Mouse (Mus musculus): ENCODE measurements around the gene Catsperg2.
A peak's percentile ranks its signal among the peaks of the same experiment; 100 is the strongest.
"Not testable (repeated sequence)": the region's sequence is repeated elsewhere in the genome, so short reads cannot be mapped to it uniquely, and the experiment has no call there.

Gene Catsperg2

GRCm38 (mm10) chr7:29726860-29727259 is at the start of gene Catsperg2:
TSS of gene Catsperg2 (minus strand) at chr7:29727032.
- not testable (repeated sequence) for DNase-seq (ENCODE audit: low read depth, low spot score)

DNA sequence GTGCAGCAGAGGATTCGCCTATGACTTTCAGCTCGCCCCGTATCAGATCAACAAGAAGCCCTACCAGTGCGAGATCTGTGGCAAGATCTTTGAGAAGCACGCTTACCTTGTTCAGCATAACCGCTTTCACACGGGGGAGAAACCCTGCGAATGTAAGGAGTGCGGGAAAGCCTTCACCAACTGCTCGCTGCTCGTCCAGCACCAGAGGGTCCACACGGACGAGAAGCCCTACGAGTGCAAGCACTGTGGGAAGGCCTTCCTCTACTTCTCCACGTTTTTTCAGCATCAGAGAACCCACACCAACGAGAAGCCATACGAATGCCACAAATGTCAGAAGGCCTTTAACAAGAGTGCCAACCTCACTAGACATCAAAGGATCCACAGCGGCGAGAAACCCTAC is 49.7 kb upstream of the Catsperg2 start:
- DNase-seq (ENCODE audit: low read depth, low spot score), result no peak

DNA sequence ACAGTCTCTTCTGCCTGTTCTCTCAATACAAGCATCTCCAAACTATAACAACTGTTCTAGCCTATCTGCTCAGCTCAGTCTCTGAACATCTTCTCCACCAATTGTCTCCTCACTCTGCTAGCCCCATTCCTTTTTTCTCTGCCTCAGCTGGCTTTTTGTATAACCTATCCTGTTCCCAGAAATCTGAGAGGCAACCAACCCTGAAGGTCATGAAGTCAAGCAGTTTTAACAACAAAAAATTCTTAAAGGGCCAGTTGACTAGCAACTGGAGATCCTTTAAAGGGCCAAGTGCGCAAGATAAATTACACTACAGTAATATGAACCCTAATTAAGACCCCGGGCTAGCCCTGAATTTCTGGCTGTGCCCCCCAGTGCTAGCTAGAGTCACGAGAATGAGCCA is 47.5 kb upstream of the Catsperg2 start:
- DNase-seq (ENCODE audit: low read depth, low spot score), result no peak

DNA sequence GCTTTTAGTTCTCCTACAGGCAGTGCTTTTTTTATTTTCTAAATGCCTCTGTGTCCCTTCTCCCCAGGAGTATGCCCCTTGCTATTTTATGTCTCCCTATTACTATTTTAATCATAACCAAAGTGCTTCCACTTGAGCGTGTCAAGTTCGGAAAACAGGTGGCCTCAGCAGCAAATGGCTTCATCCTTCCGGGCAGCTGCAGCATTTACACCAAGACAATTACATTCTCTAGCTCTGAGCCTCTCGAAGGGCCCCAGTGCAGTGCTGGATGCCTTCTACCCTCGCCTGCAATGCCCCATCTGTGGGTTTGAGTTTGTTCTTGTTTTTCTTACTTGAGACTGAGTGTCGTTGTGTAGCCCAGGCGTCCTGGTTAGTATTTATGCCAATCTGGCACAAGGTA is 46.7 kb upstream of the Catsperg2 start:
- DNase-seq (ENCODE audit: low read depth, low spot score), result peak; percentile 66

GRCm38 (mm10) chr7:29768980-29769379 is 42.1 kb upstream of the Catsperg2 start:
- no peak for DNase-seq (ENCODE audit: low read depth, low spot score)

DNA sequence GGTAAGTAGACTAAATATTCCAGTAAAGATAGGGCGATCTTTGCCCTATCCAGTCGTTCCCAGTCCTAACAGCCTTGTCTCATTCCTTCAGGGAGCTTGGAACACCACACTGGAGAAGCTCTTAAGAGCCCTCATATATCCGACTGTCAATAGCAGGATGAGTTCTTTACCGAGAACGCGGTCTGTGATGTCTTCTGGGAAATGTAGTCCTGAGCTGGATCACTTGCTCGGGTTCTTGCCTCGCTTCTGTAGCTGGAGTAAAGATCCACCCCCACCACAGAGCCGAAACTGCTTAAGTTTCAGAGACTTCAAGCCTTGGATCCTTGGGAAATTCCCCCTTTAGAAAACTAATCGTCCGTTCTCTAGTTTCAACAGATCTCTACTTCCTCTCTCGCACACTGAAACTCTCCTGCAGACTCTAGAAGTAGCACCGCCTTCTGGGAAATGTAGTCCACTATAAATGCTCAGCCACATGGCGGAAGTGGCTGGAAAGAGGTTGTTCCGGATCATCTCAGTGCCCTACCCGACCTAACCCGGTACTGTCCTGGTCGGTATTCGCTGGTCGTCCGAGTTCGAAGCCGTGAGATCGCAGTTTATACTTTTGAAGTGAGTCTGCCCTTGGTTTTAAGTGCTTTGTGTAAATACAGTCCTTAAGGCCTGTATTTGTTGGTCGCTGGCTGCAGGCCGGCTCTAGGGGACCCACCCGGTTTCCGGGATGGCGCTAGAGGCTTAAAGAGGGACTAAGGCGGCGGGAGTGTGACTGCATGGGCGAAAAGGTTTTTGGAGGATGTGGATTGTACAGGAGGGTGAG is 41.5 kb upstream of the Catsperg2 start, which contains the start of gene Zfp84:
Gene Zfp84, plus strand, starts transcription at position 463 of the 811 bp plus-strand sequence.
- peak; percentile 96 for DNase-seq (ENCODE audit: low read depth, low spot score)

DNA sequence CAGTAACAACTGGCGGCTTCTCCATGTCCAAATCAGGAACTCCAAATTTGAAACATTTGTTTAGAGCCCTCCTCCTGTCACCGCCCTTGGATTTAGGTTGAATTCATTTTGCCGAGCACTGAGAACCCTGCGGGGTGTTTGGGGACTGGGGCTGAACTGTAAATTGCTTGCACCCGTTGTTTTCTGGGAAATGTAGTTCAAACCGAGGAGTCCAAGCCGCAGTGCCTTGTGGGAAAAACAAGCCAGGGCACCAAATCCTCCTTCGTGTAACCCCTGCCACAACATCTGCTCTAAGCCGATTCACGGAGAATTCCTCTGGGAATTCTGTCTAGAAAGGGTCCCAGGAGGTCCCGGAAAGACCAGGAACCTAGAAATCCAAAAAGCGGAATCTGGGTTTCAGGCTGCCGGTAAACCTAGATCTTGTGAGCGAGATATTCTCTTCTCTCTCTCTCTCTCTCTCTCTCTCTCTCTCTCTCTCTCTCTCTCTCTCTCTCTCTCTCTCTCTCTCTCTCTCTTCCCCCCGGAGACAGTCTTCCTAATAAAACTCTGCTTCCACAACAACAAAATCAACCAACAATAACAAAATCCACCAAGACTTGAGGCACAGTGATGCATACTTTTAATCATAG is 40.3 kb upstream of the Catsperg2 start:
- DNase-seq (ENCODE audit: low read depth, low spot score), result peak; percentile 88

DNA sequence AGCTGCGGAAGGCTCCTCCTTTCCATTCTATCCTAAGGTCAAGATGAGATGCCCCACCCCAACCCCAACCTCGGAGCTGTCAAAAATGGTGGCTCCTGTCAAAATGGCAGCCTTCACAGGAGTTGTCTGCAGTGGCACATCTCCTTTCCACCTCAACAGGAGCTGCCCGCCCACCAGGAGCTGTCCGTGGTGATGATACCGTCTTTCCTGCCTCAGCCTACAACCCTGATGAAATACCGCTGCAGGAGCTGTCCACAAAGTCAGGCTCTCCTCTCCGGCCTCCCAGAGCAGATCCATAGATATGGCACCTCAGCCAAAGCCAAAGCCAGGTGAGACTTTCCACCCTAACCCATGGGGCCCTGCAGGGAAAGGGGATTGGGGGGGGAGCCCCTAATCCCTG is 37.9 kb upstream of the Catsperg2 start:
- DNase-seq (ENCODE audit: low read depth, low spot score), result peak; percentile 15

DNA sequence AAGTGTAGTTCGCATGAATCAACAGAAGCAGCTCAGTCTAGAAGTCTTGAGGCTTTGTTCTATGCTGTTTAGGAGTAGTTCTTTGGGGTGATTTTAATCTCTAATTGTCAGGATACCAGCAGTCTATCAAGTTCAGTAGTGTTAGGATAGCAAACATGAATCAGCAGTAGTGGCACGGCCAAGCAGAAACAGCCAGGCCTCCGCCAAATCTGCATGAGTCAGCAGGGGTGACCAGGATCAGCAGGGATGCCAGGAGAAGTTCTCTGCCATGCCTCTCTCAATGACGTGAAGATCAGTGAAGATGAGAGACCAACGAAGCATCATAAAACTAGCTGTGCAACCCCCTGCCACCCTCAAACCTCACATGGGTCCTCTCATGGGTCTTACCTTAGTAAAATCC is 33.6 kb upstream of the Catsperg2 start:
- DNase-seq (ENCODE audit: low read depth, low spot score), result no peak

GRCm38 (mm10) chr7:29742258-29742657 is 15.4 kb upstream of the Catsperg2 start:
- no peak for DNase-seq (ENCODE audit: low read depth, low spot score)

DNA sequence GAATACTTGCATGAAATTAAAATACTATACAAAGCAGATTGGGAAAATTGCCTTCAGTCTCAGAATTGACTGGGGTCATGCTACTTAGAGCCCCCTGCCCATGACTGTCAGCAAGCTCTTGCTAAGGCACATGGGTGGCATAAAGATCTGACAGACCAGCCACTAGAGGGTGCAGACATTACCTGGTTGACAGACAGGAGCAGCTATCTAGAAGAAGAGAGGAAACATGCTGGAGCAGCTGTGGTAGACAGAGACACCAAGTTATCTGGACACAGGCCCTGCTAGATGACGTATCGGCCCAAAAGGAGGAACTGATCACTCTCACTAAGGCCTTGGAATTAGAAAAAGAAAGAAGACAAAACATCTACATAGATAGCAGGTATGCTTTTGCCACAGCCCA is 1.2 kb upstream of the Catsperg2 start:
- peak; percentile 63 for DNase-seq (ENCODE audit: low read depth, low spot score)

GRCm38 (mm10) chr7:29725461-29726142 is 1.2 kb downstream of the Catsperg2 start:
- peak; percentile 24 for DNase-seq (ENCODE audit: low read depth, low spot score)

DNA sequence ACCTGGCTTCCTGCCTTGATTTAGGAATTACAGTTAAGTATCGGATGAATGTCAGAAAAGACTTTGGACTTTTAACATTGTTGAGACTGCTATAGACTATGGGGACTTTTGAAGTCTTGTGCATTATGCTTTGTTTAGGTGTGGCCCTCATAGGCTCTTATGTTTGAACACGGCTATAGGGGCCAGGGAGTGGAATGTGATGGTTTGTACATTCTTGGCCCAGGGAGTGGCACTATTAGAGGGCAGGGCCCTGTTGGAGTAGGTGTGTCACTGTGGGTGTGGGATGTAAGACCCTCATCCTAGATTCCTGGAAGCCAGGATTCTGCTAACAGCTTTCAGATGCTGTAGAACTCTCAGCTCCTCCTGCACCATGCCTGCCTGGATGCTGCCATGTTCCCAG is 17.9 kb downstream of the Catsperg2 start:
- not testable (repeated sequence) for DNase-seq (ENCODE audit: low read depth, low spot score)

- DNase-seq (ENCODE audit: low read depth, low spot score), result not testable (repeated sequence)
Measured at GRCm38 (mm10) chr7:29695231-29695630, 31.6 kb downstream of the Catsperg2 start.

DNA sequence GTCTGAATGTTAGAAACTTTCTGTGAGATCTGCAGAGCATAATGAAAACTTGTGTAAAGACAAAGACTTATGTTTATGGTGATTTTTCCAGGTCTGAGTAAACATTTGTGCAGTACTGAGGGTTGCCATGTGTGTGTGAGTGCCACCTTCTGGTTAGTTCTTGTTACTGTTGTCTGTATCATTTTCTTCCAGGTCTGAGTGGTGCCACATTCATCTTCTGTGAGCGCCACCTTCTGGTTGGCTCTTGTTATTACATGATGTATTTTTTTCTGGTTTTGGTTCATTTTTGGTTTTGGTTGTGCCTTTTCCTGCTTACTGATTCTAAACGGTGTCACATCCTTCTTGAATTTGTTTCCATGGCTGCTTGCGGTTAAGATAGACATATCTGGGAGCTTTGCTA is 45.0 kb downstream of the Catsperg2 start:
- DNase-seq (ENCODE audit: low read depth, low spot score), result peak; percentile 62
